Mouse (Mus musculus) 3134 (cell line): ENCODE data around the gene Gucy2d.

ENCODE experiments used
- DNase-seq: peaks from one replicate; pipeline ENCODE4 v3.0.0-alpha.2; 2011; ENCODE audit warnings: low spot score; ENCODE audit not compliant: insufficient read length; ENCODE audit errors: extremely low read depth

Gucy2d gene

GRCm38 (mm10) chr7:98489131-98489530, 48.9 kb downstream of the Gucy2d start, which contains the start of gene Lrrc32:
TSS of gene Lrrc32 (plus strand) at chr7:98489283.
- no peak for DNase-seq

GRCm38 (mm10) chr7:98489623-98490084, 49.4 kb downstream of the Gucy2d start:
- no peak for DNase-seq

GRCm38 (mm10) chr7:98490328-98490727, 50.1 kb downstream of the Gucy2d start:
- DNase-seq: no peak

- no peak for DNase-seq
Measured at GRCm38 (mm10) chr7:98490911-98491310, 50.7 kb downstream of the Gucy2d start.

GRCm38 (mm10) chr7:98491451-98492200, 51.4 kb downstream of the Gucy2d start:
- no peak for DNase-seq

- DNase-seq: no peak
Measured at GRCm38 (mm10) chr7:98492331-98492730, 52.1 kb downstream of the Gucy2d start.

GRCm38 (mm10) chr7:98493307-98493706, 53.1 kb downstream of the Gucy2d start:
- no peak for DNase-seq

GRCm38 (mm10) chr7:98493901-98494480, 53.8 kb downstream of the Gucy2d start:
- no peak for DNase-seq

GRCm38 (mm10) chr7:98495591-98495990, 55.4 kb downstream of the Gucy2d start:
- DNase-seq: no peak

- no peak for DNase-seq
Measured at GRCm38 (mm10) chr7:98497451-98497850, 57.2 kb downstream of the Gucy2d start.

GRCm38 (mm10) chr7:98498101-98498500, 57.9 kb downstream of the Gucy2d start:
- no peak for DNase-seq

- DNase-seq: no peak
Measured at GRCm38 (mm10) chr7:98498656-98499560, 58.7 kb downstream of the Gucy2d start.

GRCm38 (mm10) chr7:98499561-98500292, 59.5 kb downstream of the Gucy2d start:
- DNase-seq: no peak

- DNase-seq: no peak
Measured at GRCm38 (mm10) chr7:98500470-98500869, 60.3 kb downstream of the Gucy2d start.

GRCm38 (mm10) chr7:98501078-98501477, 60.9 kb downstream of the Gucy2d start:
- no peak for DNase-seq

GRCm38 (mm10) chr7:98502921-98503320, 62.7 kb downstream of the Gucy2d start:
- DNase-seq: no peak

GRCm38 (mm10) chr7:98503951-98504647, 63.9 kb downstream of the Gucy2d start:
- DNase-seq: no peak

GRCm38 (mm10) chr7:98504726-98505314, 64.6 kb downstream of the Gucy2d start:
- DNase-seq: no peak

- DNase-seq: no peak
Measured at GRCm38 (mm10) chr7:98505664-98506063, 65.4 kb downstream of the Gucy2d start.
